Mouse (Mus musculus): ENCODE results near the gene Cdan1. TPM values are rescaled to one million over a fixed set of nuclear protein-coding genes. Genes with fewer than 3 reads are reported as not detected.

The Cdan1 gene
- polyA plus RNA-seq (2015; fragmentation: Nextera tagmentation; extraction: Ambion mirVana) = 5.9 and 6.3 TPM in 2 replicates

DNA sequence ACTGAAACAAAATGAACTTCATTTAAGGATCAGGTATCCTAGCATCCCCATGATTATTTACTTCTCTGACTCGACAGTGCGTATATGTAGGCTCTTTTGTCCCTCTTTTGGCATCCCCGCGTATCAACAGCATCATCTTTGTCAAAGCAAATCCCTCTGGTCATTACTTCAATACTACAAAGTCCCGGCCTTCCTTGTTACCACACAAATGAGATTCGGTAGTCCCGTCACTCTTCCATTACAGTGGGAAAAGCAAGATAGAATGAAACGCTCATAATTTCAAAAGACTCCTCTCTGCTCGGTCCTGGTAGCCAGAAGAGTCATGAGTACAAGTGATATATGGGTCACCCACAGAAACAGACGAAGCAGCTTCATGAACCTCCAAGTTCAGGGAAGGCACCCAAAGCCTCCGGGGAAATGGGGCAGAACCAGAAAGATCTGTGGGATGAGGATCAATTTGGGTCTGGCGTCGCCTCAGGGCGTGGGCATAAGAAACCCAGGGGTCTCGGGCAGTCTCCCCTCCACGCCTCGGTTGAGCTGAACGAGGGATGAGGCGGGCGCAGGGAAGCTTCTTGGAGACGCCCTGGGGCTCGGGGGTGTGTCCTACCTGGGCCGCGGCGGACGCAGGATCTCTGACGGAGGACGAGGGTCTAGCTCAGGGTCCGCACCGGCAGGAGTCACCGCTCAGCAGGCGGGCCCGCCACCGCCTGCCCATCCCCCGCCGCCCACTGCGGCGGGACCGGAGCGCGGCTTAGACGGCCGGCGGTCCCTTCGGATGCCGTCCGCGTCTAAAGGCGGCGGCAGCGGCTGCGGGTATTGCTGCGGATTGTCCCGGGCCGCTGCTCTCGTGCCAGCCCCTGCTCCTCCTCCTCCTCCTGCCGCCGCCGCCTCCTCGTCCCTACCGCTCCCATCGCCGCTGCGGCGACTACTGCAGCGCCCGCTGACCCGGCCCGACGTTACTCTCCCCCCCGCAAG, at the start of gene Cdan1:
TSS of gene Cdan1 (minus strand) at position 680 of the 975 bp plus-strand sequence.
- Histone ChIP-seq H3K9me3 (ENCODE audit: control insufficient read depth, low read length) (no peaks in the 10 kb centered on the region), H3K4me1 (ENCODE audit: control insufficient read depth, insufficient read depth, low read depth, low read length) (peaks cover 6% of the 10 kb centered on the region), H3K4me2 (ENCODE audit: low read length) (peak within 1 kb of the TSS; percentile 69), H3K36me3 (ENCODE audit: control insufficient read depth, insufficient read depth, low read length) (no peaks in the 10 kb centered on the region), H3K9ac (ENCODE audit: low read depth, low read length) (peak within 1 kb of the TSS; percentile 95), H3K27me3 (replicated peaks; ENCODE audit: control insufficient read depth, insufficient read depth, low read length) (no peaks in the 10 kb centered on the region), H3K4me3 (ENCODE audit: low read length) (peak within 1 kb of the TSS; percentile 93), H3K27ac (ENCODE audit: low read depth, low read length) (peak within 1 kb of the TSS; percentile 90)
- peak; percentile 50 for ATAC-seq
- WGBS = under 1% methylated on average over 50 of the region's 71 CpGs

DNA sequence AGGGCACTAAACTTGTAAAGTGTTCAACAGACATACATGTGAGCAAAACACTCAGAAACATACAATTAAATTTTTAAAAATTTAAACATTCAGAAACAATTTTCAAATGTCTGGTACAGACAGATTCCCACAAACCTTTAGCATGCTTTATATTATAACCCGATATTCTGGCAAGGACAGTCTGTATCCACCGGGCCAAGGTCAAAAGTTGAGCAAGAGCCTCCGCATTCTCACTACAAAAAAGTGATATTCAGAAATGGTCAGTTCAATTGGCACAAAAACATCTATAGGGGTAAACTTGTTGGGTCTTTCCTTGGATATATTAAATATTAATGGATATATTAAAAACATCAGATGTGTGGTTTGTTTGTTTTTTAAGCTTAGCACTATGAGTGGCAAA, 46.4 kb upstream of the Cdan1 start:
- H3K27me3 ChIP-seq (replicated peaks; ENCODE audit: control insufficient read depth, insufficient read depth, low read length) = no peaks in the 10 kb centered on the region
- peaks cover 50% of the 10 kb centered on the region for H3K36me3 ChIP-seq (ENCODE audit: control insufficient read depth, insufficient read depth, low read length)
- no peak overlapping the region for H3K9ac ChIP-seq (ENCODE audit: low read depth, low read length)
- no peak overlapping the region for H3K4me2 ChIP-seq (ENCODE audit: low read length)
- no peak overlapping the region for H3K4me3 ChIP-seq (ENCODE audit: low read length)
- no peak for ATAC-seq
- no peak overlapping the region for H3K27ac ChIP-seq (ENCODE audit: low read depth, low read length)
- no peaks in the 10 kb centered on the region for H3K9me3 ChIP-seq (ENCODE audit: control insufficient read depth, low read length)
- no peaks in the 10 kb centered on the region for H3K4me1 ChIP-seq (ENCODE audit: control insufficient read depth, insufficient read depth, low read depth, low read length)
- WGBS = 97% methylated on average over 3 of the region's 3 CpGs

- Histone ChIP-seq H3K27ac (ENCODE audit: low read depth, low read length) (no peak overlapping the region), H3K4me1 (ENCODE audit: control insufficient read depth, insufficient read depth, low read depth, low read length) (no peaks in the 10 kb centered on the region), H3K4me3 (ENCODE audit: low read length) (no peak overlapping the region), H3K9ac (ENCODE audit: low read depth, low read length) (no peak overlapping the region), H3K9me3 (ENCODE audit: control insufficient read depth, low read length) (no peaks in the 10 kb centered on the region), H3K4me2 (ENCODE audit: low read length) (no peak overlapping the region), H3K36me3 (ENCODE audit: control insufficient read depth, insufficient read depth, low read length) (peaks cover 28% of the 10 kb centered on the region), H3K27me3 (replicated peaks; ENCODE audit: control insufficient read depth, insufficient read depth, low read length) (no peaks in the 10 kb centered on the region)
- no peak for ATAC-seq
- WGBS = 92% methylated on average over 5 of the region's 5 CpGs
Measured at GRCm38 (mm10) chr2:120887601-120888000, 37.7 kb upstream of the Cdan1 start.

DNA sequence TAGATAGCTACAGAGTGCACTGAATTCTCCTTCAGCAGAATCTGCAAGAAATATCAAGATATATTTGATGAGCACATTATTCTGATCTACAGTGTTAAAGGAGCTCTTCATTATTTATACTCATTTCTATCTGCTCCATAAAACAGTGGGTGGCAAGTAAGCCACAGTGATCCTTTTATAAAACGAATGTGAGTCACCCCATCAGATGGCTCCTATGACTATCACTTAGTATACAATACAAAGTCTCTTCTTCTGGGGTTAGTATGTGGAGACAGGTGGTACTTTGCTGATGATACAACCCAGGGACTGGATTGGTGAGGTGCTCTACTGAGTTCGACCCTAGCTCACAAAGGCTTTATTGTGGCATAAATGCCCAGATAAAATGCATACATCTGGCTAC, 23.3 kb upstream of the Cdan1 start:
- H3K27me3 ChIP-seq (replicated peaks; ENCODE audit: control insufficient read depth, insufficient read depth, low read length) = no peaks in the 10 kb centered on the region
- peaks cover 34% of the 10 kb centered on the region for H3K36me3 ChIP-seq (ENCODE audit: control insufficient read depth, insufficient read depth, low read length)
- no peak overlapping the region for H3K9ac ChIP-seq (ENCODE audit: low read depth, low read length)
- 90% methylated on average over 2 of the region's 2 CpGs for WGBS
- no peak overlapping the region for H3K27ac ChIP-seq (ENCODE audit: low read depth, low read length)
- no peak overlapping the region for H3K4me3 ChIP-seq (ENCODE audit: low read length)
- no peak for ATAC-seq
- no peaks in the 10 kb centered on the region for H3K4me1 ChIP-seq (ENCODE audit: control insufficient read depth, insufficient read depth, low read depth, low read length)
- no peaks in the 10 kb centered on the region for H3K9me3 ChIP-seq (ENCODE audit: control insufficient read depth, low read length)
- no peak overlapping the region for H3K4me2 ChIP-seq (ENCODE audit: low read length)

DNA sequence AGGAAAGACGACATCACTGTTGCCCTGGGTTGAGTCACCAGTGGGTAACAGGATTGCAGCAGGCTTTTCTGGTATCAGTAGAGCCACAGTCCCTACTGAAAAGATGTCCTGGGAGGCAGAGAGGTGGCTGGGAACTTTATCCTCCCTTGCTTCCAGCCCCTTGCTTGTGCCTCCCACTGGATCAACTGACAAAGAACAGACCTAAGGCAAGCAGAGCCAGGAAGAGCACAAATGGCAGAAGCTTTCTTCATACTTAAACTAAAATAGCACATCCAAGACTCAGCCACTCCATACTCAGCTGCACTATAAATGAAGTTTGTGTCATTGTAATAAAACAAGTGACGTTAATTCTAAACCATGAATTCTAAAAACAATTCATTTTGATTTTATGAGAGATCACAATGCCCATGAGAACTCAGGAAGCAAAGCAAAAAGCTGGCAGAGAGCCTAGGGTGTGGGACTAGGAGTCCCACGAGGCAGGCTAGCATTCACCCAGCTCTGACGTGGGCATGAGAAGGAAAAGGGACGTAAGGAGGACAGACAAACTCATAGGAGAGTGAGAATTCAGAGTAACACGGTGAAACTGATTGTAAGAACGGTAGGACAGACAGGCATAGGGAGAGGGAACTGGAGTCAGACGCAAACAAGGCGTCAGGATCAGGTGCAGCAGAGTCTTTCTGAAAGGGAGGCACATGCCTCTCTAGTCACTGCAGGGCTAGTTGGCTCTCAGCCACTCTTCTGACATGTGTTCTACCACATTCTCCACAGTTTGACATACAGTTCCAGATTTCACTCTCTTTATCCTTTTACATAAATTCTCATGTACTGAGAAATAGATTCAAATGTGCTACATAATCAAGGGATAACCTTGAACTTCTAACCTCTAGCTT, 21.8 kb upstream of the Cdan1 start:
- Histone ChIP-seq H3K4me1 (ENCODE audit: control insufficient read depth, insufficient read depth, low read depth, low read length) (no peaks in the 10 kb centered on the region), H3K4me3 (ENCODE audit: low read length) (no peak overlapping the region), H3K4me2 (ENCODE audit: low read length) (no peak overlapping the region), H3K9me3 (ENCODE audit: control insufficient read depth, low read length) (no peaks in the 10 kb centered on the region), H3K27me3 (replicated peaks; ENCODE audit: control insufficient read depth, insufficient read depth, low read length) (no peaks in the 10 kb centered on the region), H3K27ac (ENCODE audit: low read depth, low read length) (no peak overlapping the region), H3K36me3 (ENCODE audit: control insufficient read depth, insufficient read depth, low read length) (peaks cover 35% of the 10 kb centered on the region), H3K9ac (ENCODE audit: low read depth, low read length) (no peak overlapping the region)
- no peak for ATAC-seq
- WGBS = 71% methylated on average over 9 of the region's 9 CpGs

DNA sequence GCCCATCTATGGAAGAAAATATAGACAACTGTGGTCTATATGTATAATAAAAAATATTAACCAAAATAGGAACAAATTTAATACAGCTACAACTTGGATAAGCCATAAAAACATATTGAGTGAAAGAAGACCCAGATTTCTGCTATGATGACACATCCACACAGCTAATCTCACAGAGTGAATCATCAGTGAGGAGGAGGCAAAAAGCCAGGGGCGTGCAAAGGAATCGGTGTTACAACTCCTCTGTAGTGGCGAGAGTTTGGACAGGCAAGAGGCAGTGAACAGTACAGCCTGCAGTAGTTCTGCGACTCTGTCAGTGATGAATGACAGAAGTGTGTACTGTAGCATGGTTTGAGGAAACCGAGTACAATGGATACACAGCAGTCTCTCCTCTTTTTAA, 17.4 kb upstream of the Cdan1 start:
- Histone ChIP-seq H3K4me1 (ENCODE audit: control insufficient read depth, insufficient read depth, low read depth, low read length) (no peaks in the 10 kb centered on the region), H3K36me3 (ENCODE audit: control insufficient read depth, insufficient read depth, low read length) (peaks cover 32% of the 10 kb centered on the region), H3K9ac (ENCODE audit: low read depth, low read length) (no peak overlapping the region), H3K9me3 (ENCODE audit: control insufficient read depth, low read length) (no peaks in the 10 kb centered on the region), H3K4me3 (ENCODE audit: low read length) (no peak overlapping the region), H3K27me3 (replicated peaks; ENCODE audit: control insufficient read depth, insufficient read depth, low read length) (no peaks in the 10 kb centered on the region), H3K4me2 (ENCODE audit: low read length) (no peak overlapping the region), H3K27ac (ENCODE audit: low read depth, low read length) (no peak overlapping the region)
- no peak for ATAC-seq
- 92% methylated on average over 5 of the region's 5 CpGs for WGBS

- ATAC-seq = no peak
- Histone ChIP-seq H3K27me3 (replicated peaks; ENCODE audit: control insufficient read depth, insufficient read depth, low read length) (no peaks in the 10 kb centered on the region), H3K4me1 (ENCODE audit: control insufficient read depth, insufficient read depth, low read depth, low read length) (no peaks in the 10 kb centered on the region), H3K9ac (ENCODE audit: low read depth, low read length) (no peak overlapping the region), H3K9me3 (ENCODE audit: control insufficient read depth, low read length) (no peaks in the 10 kb centered on the region), H3K36me3 (ENCODE audit: control insufficient read depth, insufficient read depth, low read length) (peaks cover 37% of the 10 kb centered on the region), H3K4me2 (ENCODE audit: low read length) (no peak overlapping the region), H3K4me3 (ENCODE audit: low read length) (no peak overlapping the region), H3K27ac (ENCODE audit: low read depth, low read length) (no peak overlapping the region)
- WGBS = 27% methylated on average over 1 of the region's 1 CpGs
Measured at GRCm38 (mm10) chr2:120866561-120866960, 16.6 kb upstream of the Cdan1 start.

DNA sequence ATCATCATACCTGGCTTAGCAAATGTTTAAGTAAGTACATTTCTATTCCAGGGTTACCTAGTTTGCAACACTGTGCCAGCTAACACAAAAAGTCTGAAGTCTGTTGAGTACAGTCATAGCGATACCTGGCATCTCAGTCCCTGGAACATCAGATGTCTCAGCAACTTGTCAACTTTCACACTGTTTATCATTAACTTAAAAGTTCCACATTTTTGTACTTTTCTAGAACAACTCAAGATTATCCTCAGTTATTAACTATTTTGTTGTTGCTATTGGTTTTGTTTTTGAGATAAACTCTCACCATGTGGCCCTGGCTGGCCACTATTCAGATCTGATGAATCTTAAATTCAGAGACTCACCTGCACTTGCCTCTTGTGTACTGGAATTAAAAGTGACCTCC, 13.5 kb upstream of the Cdan1 start:
- H3K4me1 ChIP-seq (ENCODE audit: control insufficient read depth, insufficient read depth, low read depth, low read length) = no peaks in the 10 kb centered on the region
- no peak overlapping the region for H3K4me3 ChIP-seq (ENCODE audit: low read length)
- 100% methylated on average over 1 of the region's 1 CpGs for WGBS
- H3K4me2 ChIP-seq (ENCODE audit: low read length) = no peak overlapping the region
- no peaks in the 10 kb centered on the region for H3K27me3 ChIP-seq (replicated peaks; ENCODE audit: control insufficient read depth, insufficient read depth, low read length)
- no peak overlapping the region for H3K27ac ChIP-seq (ENCODE audit: low read depth, low read length)
- no peak for ATAC-seq
- H3K36me3 ChIP-seq (ENCODE audit: control insufficient read depth, insufficient read depth, low read length) = peaks cover 31% of the 10 kb centered on the region
- H3K9ac ChIP-seq (ENCODE audit: low read depth, low read length) = no peak overlapping the region
- no peaks in the 10 kb centered on the region for H3K9me3 ChIP-seq (ENCODE audit: control insufficient read depth, low read length)

GRCm38 (mm10) chr2:120860699-120861098, 10.8 kb upstream of the Cdan1 start:
- no peak overlapping the region for H3K27ac ChIP-seq (ENCODE audit: low read depth, low read length)

More at GRCm38 (mm10) chr2:120860699-120861098, 10.8 kb upstream of the Cdan1 start:
- H3K36me3 ChIP-seq (ENCODE audit: control insufficient read depth, insufficient read depth, low read length) = peaks cover 21% of the 10 kb centered on the region
- ATAC-seq = no peak
- H3K9ac ChIP-seq (ENCODE audit: low read depth, low read length) = no peak overlapping the region
- H3K4me1 ChIP-seq (ENCODE audit: control insufficient read depth, insufficient read depth, low read depth, low read length) = no peaks in the 10 kb centered on the region
- no peaks in the 10 kb centered on the region for H3K9me3 ChIP-seq (ENCODE audit: control insufficient read depth, low read length)
- no peak overlapping the region for H3K4me3 ChIP-seq (ENCODE audit: low read length)
- H3K27me3 ChIP-seq (replicated peaks; ENCODE audit: control insufficient read depth, insufficient read depth, low read length) = no peaks in the 10 kb centered on the region
- no peak overlapping the region for H3K4me2 ChIP-seq (ENCODE audit: low read length)
- 87% methylated on average over 1 of the region's 1 CpGs for WGBS

Data from hindbrain, embryonic 16.5 days (tissue).